Mouse (Mus musculus): ENCODE measurements around the gene Pxmp4. TPM values are rescaled to one million over a fixed set of nuclear protein-coding genes. Genes with fewer than 3 reads are reported as not detected.

Pxmp4 gene
- total RNA-seq (2021) (10 to 100 TPM; 34.7 to 36.6 TPM), polyA plus RNA-seq (2012; rRNA removed) (48.1 and 55.5 TPM in 2 replicates)
- long read RNA-seq, transcript Pxmp4-201 (4 exons, 2,789 nt): major isoform, 32 of 38 reads
- long read RNA-seq, partial matches to known transcripts: 0 of 38 reads
- long read RNA-seq, other reads (novel, unspliced or antisense): 3 of 38 reads

GRCm38 (mm10) chr2:154603638-154604153, at the start of gene Pxmp4:
Gene Pxmp4 (minus strand): TSS chr2:154603708.
- peak; percentile 99 for DNase-seq

- no peak for DNase-seq
These were observed 47.9 kb upstream of the Pxmp4 start, which contains the start of gene Chmp4b for GRCm38 (mm10) chr2:154651363-154651762. Gene Chmp4b (plus strand): TSS chr2:154651705.

- DNase-seq: no peak
These were observed 46.9 kb upstream of the Pxmp4 start for GRCm38 (mm10) chr2:154650404-154650803.

DNA sequence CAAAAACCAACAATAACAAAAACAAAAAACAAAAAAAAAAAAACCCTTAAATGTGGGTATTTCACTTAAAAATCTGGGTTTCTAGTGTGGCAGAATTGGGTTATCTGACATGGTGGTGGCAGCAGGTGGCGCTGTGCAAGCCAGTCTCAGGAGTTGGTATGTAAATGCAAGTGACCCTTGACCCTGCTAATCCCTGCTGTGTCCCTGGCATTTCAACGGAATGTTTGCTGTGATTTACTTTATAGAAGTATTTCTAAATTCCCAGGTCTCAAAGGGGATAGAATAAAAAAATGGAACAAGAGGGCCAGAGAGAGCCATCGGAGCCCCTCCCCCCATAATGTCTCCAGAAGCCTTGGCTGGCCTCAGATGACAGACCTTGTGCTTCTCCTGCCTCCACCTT, 44.6 kb upstream of the Pxmp4 start:
- peak; percentile 70 for DNase-seq

GRCm38 (mm10) chr2:154646634-154647033, 43.1 kb upstream of the Pxmp4 start:
- peak; percentile 35 for DNase-seq

DNA sequence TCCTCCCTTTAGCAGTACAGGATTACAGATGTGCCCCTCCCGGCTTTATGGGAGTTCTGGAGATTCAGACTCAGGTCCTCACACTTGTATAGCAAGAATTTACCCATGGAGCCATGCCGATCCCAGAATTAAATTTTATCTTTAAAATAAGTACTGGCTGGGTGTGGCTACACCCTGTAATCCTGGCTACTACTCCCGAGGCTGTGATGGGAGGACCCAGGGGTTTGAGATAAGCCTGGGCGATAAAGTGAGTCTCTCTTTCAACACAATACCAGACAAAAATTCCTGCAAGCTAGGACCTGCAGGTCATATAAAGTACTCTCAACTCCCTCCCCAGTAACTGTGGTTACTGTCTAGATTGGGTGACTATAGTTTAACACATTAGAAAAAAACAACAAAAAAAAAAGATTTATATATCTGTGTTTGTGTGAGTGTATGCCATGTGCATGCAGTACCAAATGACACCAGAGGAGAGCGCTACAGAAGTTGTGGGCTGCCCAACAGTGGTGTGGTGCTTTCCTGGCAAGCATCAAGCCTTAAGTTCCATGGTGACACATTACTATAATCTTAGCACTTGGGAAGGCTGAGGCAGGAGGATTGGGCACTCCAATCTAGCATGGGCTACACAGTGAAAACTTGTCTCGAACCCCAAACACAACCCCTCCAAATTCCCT, 39.3 kb upstream of the Pxmp4 start:
- no peak for DNase-seq

- no peak for DNase-seq
These were observed 38.5 kb upstream of the Pxmp4 start for GRCm38 (mm10) chr2:154642005-154642459.

- no peak for DNase-seq
These were observed 37.7 kb upstream of the Pxmp4 start for GRCm38 (mm10) chr2:154641176-154641575.

DNA sequence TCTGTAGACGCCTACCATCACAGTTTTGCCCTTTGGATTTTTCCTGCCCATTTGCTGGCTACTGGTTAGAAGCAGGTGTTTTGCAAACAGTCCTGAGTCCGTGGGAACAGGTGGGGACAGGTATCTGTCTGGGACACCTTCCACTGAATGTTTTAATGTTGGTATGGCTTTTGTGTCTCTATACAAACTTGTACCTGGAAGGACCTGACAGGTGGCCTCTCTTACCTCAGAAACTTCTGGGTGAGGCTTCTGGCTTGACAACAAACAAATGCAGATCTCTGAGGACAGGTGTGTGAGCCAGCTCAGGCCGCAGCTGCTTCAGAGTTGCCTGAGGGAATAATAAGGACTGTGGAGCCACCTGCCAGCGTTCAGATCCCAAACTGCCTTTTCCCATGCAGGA, 35.6 kb upstream of the Pxmp4 start:
- DNase-seq: no peak

GRCm38 (mm10) chr2:154638521-154638920, 35.0 kb upstream of the Pxmp4 start:
- DNase-seq: no peak

- no peak for DNase-seq
These were observed 32.3 kb upstream of the Pxmp4 start for GRCm38 (mm10) chr2:154635826-154636225.

DNA sequence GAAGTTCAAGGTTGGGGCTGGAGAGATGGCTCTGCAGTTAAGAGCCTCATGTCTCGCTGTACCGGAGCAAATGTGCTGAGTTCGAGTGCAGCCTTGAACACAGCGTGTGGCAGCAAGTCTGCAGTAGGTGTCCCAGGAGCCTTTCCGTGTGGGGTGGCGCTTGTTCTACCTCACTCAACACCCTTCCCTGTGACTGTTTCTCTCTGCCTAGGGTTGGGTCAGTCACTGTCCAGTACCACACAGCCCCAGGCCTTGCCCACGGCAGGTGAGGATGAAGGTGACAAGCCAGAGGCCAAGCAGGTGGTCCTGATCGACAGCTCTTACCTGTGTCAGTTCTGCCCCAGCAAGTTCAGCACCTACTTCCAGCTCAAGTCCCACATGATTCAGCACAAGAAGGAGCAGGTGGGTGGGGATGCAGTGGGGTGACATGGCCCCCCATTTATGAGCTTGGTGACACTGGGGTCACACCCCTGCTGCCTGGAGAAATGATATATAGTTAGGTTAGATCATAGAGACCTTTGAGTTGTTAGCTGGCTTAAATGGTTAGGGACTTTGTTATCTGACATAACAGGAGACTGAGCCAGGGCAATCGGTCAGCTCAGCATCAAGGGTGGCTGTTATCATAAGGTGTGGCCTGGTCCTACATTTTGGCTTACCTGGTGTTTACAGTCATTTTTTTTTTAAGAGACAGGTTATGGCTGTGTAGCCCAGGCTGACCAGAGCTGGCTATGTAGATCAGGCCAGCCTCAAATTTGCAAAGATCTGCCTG, 30.6 kb upstream of the Pxmp4 start:
- no peak for DNase-seq

- DNase-seq: no peak
These were observed 29.7 kb upstream of the Pxmp4 start for GRCm38 (mm10) chr2:154633039-154633742.

DNA sequence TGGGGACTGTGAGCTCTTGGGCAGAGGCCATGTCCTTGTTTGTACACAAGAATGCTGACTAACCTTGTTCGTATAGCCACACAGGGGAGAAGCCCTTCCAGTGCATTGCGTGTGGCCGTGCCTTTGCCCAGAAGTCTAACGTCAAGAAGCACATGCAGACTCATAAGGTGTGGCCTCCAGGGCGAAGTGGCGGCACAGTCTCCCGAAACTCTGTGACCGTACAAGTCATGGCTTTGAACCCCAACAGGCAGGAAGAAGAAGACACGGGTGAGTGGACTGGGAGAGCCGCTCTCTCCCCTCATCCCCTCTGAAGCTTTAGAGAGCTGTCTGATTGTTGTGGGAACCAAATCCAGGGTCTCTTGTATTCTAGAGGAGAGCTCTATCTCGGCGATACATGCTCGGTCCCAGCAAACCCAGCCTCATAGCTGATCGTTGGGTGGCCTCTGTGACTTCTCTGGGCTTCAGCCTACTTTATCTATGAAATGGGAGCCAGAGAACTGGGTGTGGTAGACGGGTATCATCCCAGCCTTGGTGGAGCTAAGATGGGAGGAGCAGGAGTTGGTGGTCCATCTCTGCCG, 28.8 kb upstream of the Pxmp4 start:
- no peak for DNase-seq

DNA sequence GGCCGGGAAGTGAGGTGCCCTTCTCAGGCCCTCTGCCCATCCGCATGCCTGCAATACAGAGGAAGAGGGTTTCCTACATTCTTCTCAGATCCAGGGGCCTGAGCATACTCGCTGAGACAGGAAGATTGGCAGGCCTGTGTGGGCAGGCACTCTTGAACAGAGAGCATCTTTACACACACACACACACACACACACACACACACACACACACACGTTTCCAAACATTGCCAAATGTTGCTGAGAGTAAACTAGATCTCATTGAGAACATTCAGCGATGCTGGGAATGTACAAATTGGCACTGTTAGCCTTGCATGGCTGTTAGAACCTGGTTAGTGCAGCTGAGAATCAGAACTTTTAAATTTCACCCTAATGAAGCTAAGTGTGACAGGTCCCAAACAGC, 27.0 kb upstream of the Pxmp4 start:
- no peak for DNase-seq

DNA sequence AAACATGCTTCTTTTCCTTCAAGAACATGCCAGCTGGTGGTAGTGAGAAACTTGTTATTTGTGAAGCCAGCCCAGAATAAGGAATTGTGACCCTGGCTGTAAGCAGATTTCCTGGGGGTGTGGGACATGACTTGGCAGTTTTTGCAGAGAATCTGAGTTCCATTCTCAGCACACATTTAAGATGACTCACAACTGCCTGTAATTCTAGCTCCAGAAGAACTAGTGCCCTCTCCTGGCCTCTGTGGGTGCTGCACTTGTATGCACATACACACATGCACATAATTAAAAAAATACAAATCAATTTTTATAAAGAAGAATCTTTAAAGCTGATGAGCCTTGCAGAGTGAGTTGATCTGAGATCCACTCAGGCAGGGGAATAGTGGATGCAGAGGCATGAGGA, 20.6 kb upstream of the Pxmp4 start:
- no peak for DNase-seq

DNA sequence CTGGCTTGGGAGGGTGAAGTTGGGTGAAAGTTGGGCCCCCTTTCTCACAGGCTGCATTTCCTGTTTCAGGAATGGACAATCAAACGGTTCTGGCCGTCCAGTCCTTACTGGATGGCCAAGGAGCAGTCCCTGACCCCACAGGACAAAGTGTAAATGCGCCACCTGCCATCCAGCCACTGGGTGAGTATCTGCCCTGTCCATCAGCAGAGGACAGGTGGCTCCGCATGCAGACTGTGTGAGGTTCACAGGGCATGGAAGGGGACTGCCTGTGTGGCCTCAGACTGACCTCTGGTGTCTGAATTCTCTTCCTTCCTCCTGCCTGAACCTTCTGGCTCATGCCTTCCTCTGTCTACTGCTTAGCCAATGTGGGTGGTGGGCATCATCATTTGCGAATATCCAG, 18.2 kb upstream of the Pxmp4 start:
- no peak for DNase-seq

GRCm38 (mm10) chr2:154617061-154617460, 13.6 kb upstream of the Pxmp4 start:
- DNase-seq: no peak

- no peak for DNase-seq
These were observed 12.2 kb upstream of the Pxmp4 start for GRCm38 (mm10) chr2:154615674-154616073.

GRCm38 (mm10) chr2:154614841-154615576, 11.5 kb upstream of the Pxmp4 start:
- no peak for DNase-seq

All from adrenal gland, adult 2 months (tissue).